Mouse (Mus musculus): ENCODE results near the gene Nupl1.

- TF ChIP-seq CTCF (IDR thresholded peaks at IDR 0.05; ENCODE audit: borderline replicate concordance, control insufficient read depth, extremely low read depth, insufficient read depth, low read length, poor library complexity) (no peak), POLR2A (IDR thresholded peaks at IDR 0.05; ENCODE audit: control insufficient read depth, extremely low read depth, insufficient read depth, low read length, poor library complexity) (no peak)
Measured at GRCm38 (mm10) chr14:60301024-60301423, 49.8 kb upstream of the Nupl1 start.
